Mouse (Mus musculus): ENCODE measurements around the gene Rfc1.

DNA sequence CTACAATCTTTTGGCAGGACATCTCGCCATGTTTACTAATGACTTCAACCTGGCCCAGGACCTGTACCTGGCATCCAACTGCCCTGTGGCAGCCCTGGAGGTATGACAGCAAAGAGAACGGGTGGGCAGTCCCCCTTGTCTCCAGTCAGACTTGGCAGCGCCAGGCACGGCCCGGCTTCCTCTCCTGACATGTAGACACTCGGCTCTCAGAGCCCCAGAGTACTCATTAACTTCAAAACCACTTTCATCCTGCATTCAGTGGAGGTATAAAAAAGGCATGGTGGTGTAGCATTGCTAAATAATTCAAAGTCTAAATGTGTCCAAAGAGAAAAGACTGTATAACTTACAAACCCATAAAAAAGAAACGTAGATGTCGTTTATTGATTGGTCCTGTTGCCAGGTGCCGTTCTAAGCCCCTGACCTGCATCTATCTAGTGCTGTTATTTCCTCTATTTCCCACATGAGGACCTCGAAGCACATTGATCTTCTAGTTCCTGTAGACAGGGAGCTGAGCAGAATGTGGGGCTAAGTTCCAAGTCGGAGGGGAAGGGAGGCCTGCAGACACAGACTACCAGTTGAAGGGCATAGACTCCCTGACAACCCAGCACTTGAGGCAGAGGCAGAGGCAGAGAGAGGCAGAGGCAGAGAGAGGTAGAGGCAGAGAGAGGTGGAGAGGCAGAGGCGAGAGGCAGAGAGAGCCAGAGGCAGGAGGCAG is 104.0 kb downstream of the Rfc1 start:
- no peak for TF ChIP-seq POLR2A (IDR thresholded peaks at IDR 0.05; ENCODE audit: insufficient read depth, low read length)
- TF ChIP-seq EP300 (IDR thresholded peaks at IDR 0.05; ENCODE audit: insufficient read depth, low read depth, low read length), result no peak
- no peak for TF ChIP-seq CTCF (IDR thresholded peaks at IDR 0.05; ENCODE audit: low read depth, low read length)

All from ES-Bruce4 (cell line).